20 mouse cellular contexts compared by ENCODE assay signal in genomic region chr13:15670144-15670961, GRCm38 (mm10).
DNase-seq lines count a peak whose midpoint lies in the region; ATAC-seq and TF ChIP-seq lines count a peak whose summit lies in the region.
"Had no signal": no experiment of that assay in that cellular context is flagged by ENCODE, and none has a peak within 500 bp of the region (broad histone marks: within the 10 kb centered on the region; RNA-seq: fewer than 3 reads in every experiment).

No protein-coding gene starts in this region.

- no peaks in the 10 kb centered on the region for H3K9me3 ChIP-seq in lung, postnatal 0 days (ENCODE audit: low read length)
- no peaks in the 10 kb centered on the region for H3K9me3 ChIP-seq in intestine, embryonic 15.5 days
- H3K9me3 ChIP-seq in liver, embryonic 13.5 days (replicated peaks) = no peaks in the 10 kb centered on the region
- H3K9me3 ChIP-seq in midbrain, embryonic 14.5 days (ENCODE audit: control insufficient read depth, low read length) = no peaks in the 10 kb centered on the region
- no peaks in the 10 kb centered on the region for H3K9me3 ChIP-seq in heart, embryonic 10.5 days
- H3K9me3 ChIP-seq: embryonic facial prominence, embryonic 10.5 days; forebrain, embryonic 10.5 days; heart, embryonic 15.5 days; limb, embryonic 12.5 days had no signal

- no peaks in the 10 kb centered on the region for H3K36me3 ChIP-seq in lung, postnatal 0 days (ENCODE audit: insufficient read depth, low read length)
- H3K36me3 ChIP-seq in intestine, embryonic 15.5 days = no peaks in the 10 kb centered on the region
- no peaks in the 10 kb centered on the region for H3K36me3 ChIP-seq in liver, embryonic 13.5 days
- no peaks in the 10 kb centered on the region for H3K36me3 ChIP-seq in midbrain, embryonic 14.5 days (ENCODE audit: control insufficient read depth, insufficient read depth, low read length)
- no peaks in the 10 kb centered on the region for H3K36me3 ChIP-seq in heart, embryonic 10.5 days
- H3K36me3 ChIP-seq: heart, embryonic 15.5 days had no signal

- H3K27ac ChIP-seq in lung, postnatal 0 days (ENCODE audit: low read length) = no peak overlapping the region
- H3K27ac ChIP-seq in intestine, embryonic 15.5 days = no peak overlapping the region
- H3K27ac ChIP-seq in liver, embryonic 13.5 days = no peak overlapping the region
- H3K27ac ChIP-seq in midbrain, embryonic 14.5 days (replicated peaks; ENCODE audit: low read depth, low read length) = no peak overlapping the region
- H3K27ac ChIP-seq in heart, embryonic 10.5 days = no peak overlapping the region
- H3K27ac ChIP-seq: embryonic facial prominence, embryonic 10.5 days; forebrain, embryonic 10.5 days; heart, embryonic 15.5 days; limb, embryonic 12.5 days; stomach, postnatal 0 days had no signal

- H3K4me2 ChIP-seq in lung, postnatal 0 days (replicated peaks; ENCODE audit: low read depth, low read length) = no peak overlapping the region
- H3K4me2 ChIP-seq in intestine, embryonic 15.5 days (replicated peaks) = no peak overlapping the region
- 0 out of 2 replicates have a peak overlapping the region, but pooled peaks have one; percentile 1 for H3K4me2 ChIP-seq in liver, embryonic 13.5 days
- H3K4me2 ChIP-seq in midbrain, embryonic 14.5 days (ENCODE audit: low read length) = no peak overlapping the region
- H3K4me2 ChIP-seq: heart, embryonic 15.5 days; limb, embryonic 12.5 days had no signal

- H3K27me3 ChIP-seq in lung, postnatal 0 days (replicated peaks; ENCODE audit: insufficient read depth, low read length) = no peaks in the 10 kb centered on the region
- no peaks in the 10 kb centered on the region for H3K27me3 ChIP-seq in intestine, embryonic 15.5 days (replicated peaks)
- H3K27me3 ChIP-seq in liver, embryonic 13.5 days = no peaks in the 10 kb centered on the region
- no peaks in the 10 kb centered on the region for H3K27me3 ChIP-seq in midbrain, embryonic 14.5 days (ENCODE audit: control insufficient read depth, insufficient read depth, low read length)
- H3K27me3 ChIP-seq in heart, embryonic 10.5 days (ENCODE audit: insufficient read depth, poor library complexity, severe bottlenecking) = peaks cover 57% of the 10 kb centered on the region; the same call in 1 of the 2 replicates
- H3K27me3 ChIP-seq: limb, embryonic 12.5 days had no signal

- H3K4me3 ChIP-seq in lung, postnatal 0 days (ENCODE audit: low read depth, low read length) = no peak overlapping the region
- H3K4me3 ChIP-seq in intestine, embryonic 15.5 days (replicated peaks) = no peak overlapping the region
- no peak overlapping the region for H3K4me3 ChIP-seq in liver, embryonic 13.5 days (replicated peaks)
- H3K4me3 ChIP-seq in midbrain, embryonic 14.5 days (replicated peaks; ENCODE audit: low read depth, low read length) = no peak overlapping the region
- H3K4me3 ChIP-seq in heart, embryonic 10.5 days = no peak overlapping the region
- H3K4me3 ChIP-seq: embryonic facial prominence, embryonic 10.5 days; forebrain, embryonic 10.5 days; heart, embryonic 15.5 days; limb, embryonic 12.5 days had no signal

- TF ChIP-seq EP300 in lung, postnatal 0 days (IDR thresholded peaks at IDR 0.05) = no peak

- 44% methylated on average over 9 of the region's 9 CpGs for WGBS in lung, postnatal 0 days
- 51% methylated on average over 9 of the region's 9 CpGs for WGBS in intestine, embryonic 15.5 days
- WGBS in liver, embryonic 13.5 days (ENCODE audit: insufficient replicate concordance) = 36% methylated on average over 9 of the region's 9 CpGs
- WGBS in midbrain, embryonic 14.5 days = 58% methylated on average over 9 of the region's 9 CpGs
- 64% methylated on average over 9 of the region's 9 CpGs for whole genome bisulfite sequencing in heart, embryonic 10.5 days

- no peak for ATAC-seq in lung, postnatal 0 days
- ATAC-seq in intestine, embryonic 15.5 days = peak; percentile 91
- peak; percentile 77 for ATAC-seq in liver, embryonic 13.5 days (ENCODE audit: low read depth)
- ATAC-seq in midbrain, embryonic 14.5 days (ENCODE audit: low FRiP score, low TSS enrichment) = no peak
- no peak for ATAC-seq in monocyte, adult 5-6 weeks (replicated peaks; ENCODE audit: insufficient number of reproducible peaks, low FRiP score, low TSS enrichment, poor library complexity, severe bottlenecking)
- ATAC-seq: inflammation-experienced regulatory T-cells, adult 6 months had no signal

- no peaks in the 10 kb centered on the region for H3K4me1 ChIP-seq in lung, postnatal 0 days (ENCODE audit: insufficient read depth, low read depth, low read length)
- no peaks in the 10 kb centered on the region for H3K4me1 ChIP-seq in intestine, embryonic 15.5 days (replicated peaks)
- peaks cover 13% of the 10 kb centered on the region for H3K4me1 ChIP-seq in liver, embryonic 13.5 days (replicated peaks)
- peaks cover 7% of the 10 kb centered on the region; the same call in 1 of the 2 replicates for H3K4me1 ChIP-seq in midbrain, embryonic 14.5 days (ENCODE audit: control insufficient read depth, insufficient read depth, low read length)
- peaks cover 15% of the 10 kb centered on the region for H3K4me1 ChIP-seq in heart, embryonic 10.5 days

- no peak for TF ChIP-seq CTCF in lung, postnatal 0 days (IDR thresholded peaks at IDR 0.05)

- peak; percentile 7 for DNase-seq in lung, postnatal 36 days
- DNase-seq in lung, postnatal 0 days (ENCODE audit: low spot score) = no peak
- DNase-seq in liver, embryonic 13.5 days = no peak
- peak; percentile 26 for DNase-seq in midbrain, embryonic 14.5 days
- DNase-seq in heart, embryonic 10.5 days (ENCODE audit: low spot score) = no peak
- DNase-seq: adrenal gland, adult 2 months; cerebellum, adult 11-12 months; cerebellum, postnatal 10 days; gastrocnemius, postnatal 36 days; heart, postnatal 36 days; kidney, postnatal 4 days; lung, adult 2 months had no signal

- no peak overlapping the region for H3K9ac ChIP-seq in lung, postnatal 0 days (replicated peaks; ENCODE audit: low read depth)
- no peak overlapping the region for H3K9ac ChIP-seq in intestine, embryonic 15.5 days
- no peak overlapping the region for H3K9ac ChIP-seq in liver, embryonic 13.5 days
- H3K9ac ChIP-seq in midbrain, embryonic 14.5 days (replicated peaks; ENCODE audit: low read length) = no peak overlapping the region
- H3K9ac ChIP-seq: heart, embryonic 15.5 days; limb, embryonic 12.5 days had no signal

Comparison
In these comparisons a context has a peak if more than half of its experiments do, and no peak if none do; other contexts are left out.
1. DNase-seq: peak in lung, postnatal 36 days (single experiment) and midbrain, embryonic 14.5 days (single experiment); none in lung, postnatal 0 days (single experiment), liver, embryonic 13.5 days (single experiment) and heart, embryonic 10.5 days (single experiment).
2. ATAC-seq: peak in intestine, embryonic 15.5 days (single experiment) and liver, embryonic 13.5 days (single experiment); none in lung, postnatal 0 days (single experiment), midbrain, embryonic 14.5 days (single experiment) and monocyte, adult 5-6 weeks (single experiment).